Mouse (Mus musculus) embryonic facial prominence, embryonic 13.5 days (tissue): ENCODE results near the gene Ctnnd2. TPM values are rescaled to one million over a fixed set of nuclear protein-coding genes. Genes with fewer than 3 reads are reported as not detected.

Experiments
- ATAC-seq: fragments of 200-750 bp; cut with Nextera tagmentation; 2 replicates; pipeline ENCODE4 v1.8.0; 2017; ENCODE audit warnings: low read depth; ENCODE audit not compliant: insufficient number of reproducible peaks, insufficient read depth, low FRiP score, low TSS enrichment
- H3K27ac ChIP-seq: fragments of 300-500 bp; sonication (generic); 2 replicates; pipeline ENCODE4 v1.5.1; 2015; ENCODE audit warnings: moderate library complexity, mild to moderate bottlenecking, inconsistent platforms
- H3K27me3 ChIP-seq: fragments of 300-500 bp; sonication (generic); 2 replicates; pipeline ENCODE4 v1.6.1; 2015; ENCODE audit warnings: mild to moderate bottlenecking, inconsistent platforms
- H3K36me3 ChIP-seq: fragments of 300-500 bp; sonication (generic); 2 replicates; pipeline ENCODE4 v1.6.1; 2015; ENCODE audit warnings: mild to moderate bottlenecking, inconsistent platforms
- H3K4me1 ChIP-seq: fragments of 300-500 bp; sonication (generic); 2 replicates; pipeline ENCODE4 v1.6.1; 2015; ENCODE audit warnings: inconsistent platforms
- H3K4me2 ChIP-seq: fragments of 300-500 bp; sonication (generic); 2 replicates; pipeline ENCODE4 v1.6.1; 2015; ENCODE audit warnings: moderate library complexity, mild to moderate bottlenecking, inconsistent platforms
- H3K4me3 ChIP-seq: fragments of 300-500 bp; sonication (generic); 2 replicates; pipeline ENCODE4 v1.5.1; 2015; ENCODE audit warnings: mild to moderate bottlenecking, inconsistent platforms
- H3K9ac ChIP-seq: fragments of 300-500 bp; sonication (generic); 2 replicates; pipeline ENCODE4 v1.6.1; 2015; ENCODE audit warnings: mild to moderate bottlenecking, inconsistent platforms
- H3K9me3 ChIP-seq: fragments of 300-500 bp; sonication (generic); 2 replicates; pipeline ENCODE4 v1.6.1; 2016; ENCODE audit warnings: inconsistent platforms
- WGBS: fragments of 180-500 bp; shearing (Covaris S2); methylation state at CpG from one replicate; pipeline ENCODE4 v1.1.7; 2015; ENCODE audit warnings: mixed read lengths; 5-methylcytosine and 5-hydroxymethylcytosine counted together
- polyA plus RNA-seq: library from polyadenylated mRNA; unstranded; fragments of >200 nt; fragmentation: Nextera tagmentation; extraction: Ambion mirVana; gene quantifications from 2 replicates; pipeline ENCODE4 v1.2.1, GENCODE M21; 2015

The Ctnnd2 gene
- polyA plus RNA-seq, 1 experiment from 2014 or later, result 8.2 TPM

GRCm38 (mm10) chr15:30406254-30406653 is 233.9 kb downstream of the Ctnnd2 start:
- Histone ChIP-seq H3K4me3 (no peak overlapping the region), H3K27me3 (no peaks in the 10 kb centered on the region), H3K36me3 (no peaks in the 10 kb centered on the region), H3K9ac (no peak overlapping the region), H3K4me2 (no peak overlapping the region), H3K27ac (no peak overlapping the region), H3K9me3 (no peaks in the 10 kb centered on the region), H3K4me1 (no peaks in the 10 kb centered on the region)
- WGBS, result 2% methylated on average over 1 of the region's 1 CpGs
- no peak for ATAC-seq

GRCm38 (mm10) chr15:30423146-30423545 is 250.8 kb downstream of the Ctnnd2 start:
- Histone ChIP-seq H3K9me3 (no peaks in the 10 kb centered on the region), H3K27me3 (no peaks in the 10 kb centered on the region), H3K36me3 (no peaks in the 10 kb centered on the region), H3K4me3 (no peak overlapping the region), H3K4me2 (no peak overlapping the region), H3K4me1 (no peaks in the 10 kb centered on the region), H3K27ac (no peak overlapping the region), H3K9ac (no peak overlapping the region)
- no peak for ATAC-seq
- WGBS, result 85% methylated on average over 5 of the region's 5 CpGs

- Histone ChIP-seq H3K4me2 (no peak overlapping the region), H3K9me3 (no peaks in the 10 kb centered on the region), H3K4me3 (no peak overlapping the region), H3K27ac (no peak overlapping the region), H3K36me3 (no peaks in the 10 kb centered on the region), H3K9ac (no peak overlapping the region), H3K27me3 (no peaks in the 10 kb centered on the region), H3K4me1 (no peaks in the 10 kb centered on the region)
- no peak for ATAC-seq
- 62% methylated on average over 9 of the region's 9 CpGs for WGBS
Observed at GRCm38 (mm10) chr15:30424290-30424689, 251.9 kb downstream of the Ctnnd2 start.

GRCm38 (mm10) chr15:30427342-30427741 is 254.9 kb downstream of the Ctnnd2 start:
- Histone ChIP-seq H3K9ac (no peak overlapping the region), H3K4me1 (no peaks in the 10 kb centered on the region), H3K4me3 (no peak overlapping the region), H3K36me3 (no peaks in the 10 kb centered on the region), H3K27me3 (no peaks in the 10 kb centered on the region), H3K27ac (no peak overlapping the region), H3K4me2 (no peak overlapping the region), H3K9me3 (no peaks in the 10 kb centered on the region)
- 13% methylated on average over 2 of the region's 2 CpGs for WGBS
- ATAC-seq, result no peak

- Histone ChIP-seq H3K9ac (no peak overlapping the region), H3K4me1 (no peaks in the 10 kb centered on the region), H3K36me3 (no peaks in the 10 kb centered on the region), H3K27ac (no peak overlapping the region), H3K4me3 (no peak overlapping the region), H3K4me2 (no peak overlapping the region), H3K9me3 (no peaks in the 10 kb centered on the region), H3K27me3 (no peaks in the 10 kb centered on the region)
- 62% methylated on average over 5 of the region's 5 CpGs for WGBS
- ATAC-seq, result no peak
Observed at GRCm38 (mm10) chr15:30439045-30439444, 266.7 kb downstream of the Ctnnd2 start.

- Histone ChIP-seq H3K9me3 (no peaks in the 10 kb centered on the region), H3K4me2 (no peak overlapping the region), H3K4me1 (peaks cover 4% of the 10 kb centered on the region; the same call in 1 of the 2 replicates), H3K4me3 (no peak overlapping the region), H3K27ac (no peak overlapping the region), H3K9ac (no peak overlapping the region), H3K36me3 (no peaks in the 10 kb centered on the region), H3K27me3 (no peaks in the 10 kb centered on the region)
- no peak for ATAC-seq
- WGBS, result 89% methylated on average over 7 of the region's 7 CpGs
Observed at GRCm38 (mm10) chr15:30450765-30451164, 278.4 kb downstream of the Ctnnd2 start.

GRCm38 (mm10) chr15:30451921-30452320 is 279.5 kb downstream of the Ctnnd2 start:
- Histone ChIP-seq H3K27me3 (no peaks in the 10 kb centered on the region), H3K9me3 (no peaks in the 10 kb centered on the region), H3K27ac (no peak overlapping the region), H3K36me3 (no peaks in the 10 kb centered on the region), H3K4me3 (no peak overlapping the region), H3K9ac (no peak overlapping the region), H3K4me2 (no peak overlapping the region), H3K4me1 (peaks cover 4% of the 10 kb centered on the region; the same call in 1 of the 2 replicates)
- ATAC-seq, result no peak
- 51% methylated on average over 5 of the region's 5 CpGs for WGBS

GRCm38 (mm10) chr15:30457541-30458250 is 285.3 kb downstream of the Ctnnd2 start:
- no peak for ATAC-seq

GRCm38 (mm10) chr15:30458671-30459070 is 286.3 kb downstream of the Ctnnd2 start:
- Histone ChIP-seq H3K9me3 (no peaks in the 10 kb centered on the region), H3K4me2 (no peak overlapping the region), H3K27me3 (no peaks in the 10 kb centered on the region), H3K9ac (no peak overlapping the region), H3K4me3 (no peak overlapping the region), H3K4me1 (peaks cover 9% of the 10 kb centered on the region), H3K36me3 (no peaks in the 10 kb centered on the region), H3K27ac (no peak overlapping the region)
- ATAC-seq, result no peak
- 41% methylated on average over 5 of the region's 5 CpGs for WGBS

More at GRCm38 (mm10) chr15:30457541-30458250, 285.3 kb downstream of the Ctnnd2 start:
- no peaks in the 10 kb centered on the region for H3K36me3 ChIP-seq
- H3K27ac ChIP-seq, result no peak overlapping the region
- no peaks in the 10 kb centered on the region for H3K9me3 ChIP-seq
- WGBS, result 42% methylated on average over 12 of the region's 12 CpGs
- H3K4me2 ChIP-seq, result peak overlapping the region; percentile 18; the same call in 1 of the 2 replicates
- no peaks in the 10 kb centered on the region for H3K27me3 ChIP-seq
- H3K9ac ChIP-seq, result no peak overlapping the region
- H3K4me1 ChIP-seq, result peaks cover 6% of the 10 kb centered on the region
- no peak overlapping the region for H3K4me3 ChIP-seq

GRCm38 (mm10) chr15:30460341-30461125 is 288.1 kb downstream of the Ctnnd2 start:
- WGBS, result 41% methylated on average over 9 of the region's 9 CpGs
- Histone ChIP-seq H3K27ac (no peak overlapping the region), H3K36me3 (no peaks in the 10 kb centered on the region), H3K4me3 (no peak overlapping the region), H3K4me1 (peaks cover 10% of the 10 kb centered on the region), H3K9ac (no peak overlapping the region), H3K4me2 (no peak overlapping the region), H3K9me3 (no peaks in the 10 kb centered on the region), H3K27me3 (no peaks in the 10 kb centered on the region)
- ATAC-seq, result no peak

- H3K4me1 ChIP-seq, result peaks cover 7% of the 10 kb centered on the region; the same call in 1 of the 2 replicates
- no peak overlapping the region for H3K4me3 ChIP-seq
- H3K36me3 ChIP-seq, result no peaks in the 10 kb centered on the region
- H3K9me3 ChIP-seq, result no peaks in the 10 kb centered on the region
- no peak overlapping the region for H3K4me2 ChIP-seq
- no peak overlapping the region for H3K27ac ChIP-seq
- no peak overlapping the region for H3K9ac ChIP-seq
- WGBS, result 71% methylated on average over 2 of the region's 2 CpGs
- H3K27me3 ChIP-seq, result no peaks in the 10 kb centered on the region
- no peak for ATAC-seq
Observed at GRCm38 (mm10) chr15:30462804-30463423, 290.5 kb downstream of the Ctnnd2 start.
